Mouse (Mus musculus): Measurements from ENCODE around the gene Bmi1. TPM values are rescaled to one million over a fixed set of nuclear protein-coding genes. Genes with fewer than 3 reads are reported as not detected.

The Bmi1 gene
- polyA plus RNA-seq, 1 experiment from 2014 or later: 16.0 TPM

DNA sequence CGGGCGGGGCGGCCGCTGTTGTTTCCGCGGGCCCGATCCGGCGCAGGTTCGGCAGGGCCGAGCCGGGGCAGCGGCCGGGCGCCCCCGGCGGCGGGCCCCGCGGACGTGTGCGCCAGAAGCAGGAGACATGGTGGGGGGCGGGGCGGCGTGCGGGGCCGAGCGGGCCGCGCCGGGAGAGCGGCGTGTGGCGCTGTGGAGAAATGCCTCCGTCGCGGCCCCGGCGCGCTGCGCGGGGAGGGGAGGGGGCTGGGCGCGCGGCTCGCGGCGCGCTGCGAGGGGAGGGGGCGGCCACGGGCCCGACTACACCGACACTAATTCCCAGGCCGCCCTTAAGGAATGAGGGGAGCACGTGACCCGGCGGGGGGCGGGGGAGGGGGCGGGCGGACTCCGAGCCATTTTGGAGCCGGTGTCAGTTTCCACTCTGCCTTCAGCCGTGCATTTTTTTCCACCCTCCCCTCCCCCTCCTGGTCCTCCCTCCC is 322 bp upstream of the Bmi1 start:
- WGBS: 8% methylated on average over 33 of the region's 64 CpGs
- peak; percentile 95 for DNase-seq (ENCODE audit: low spot score)
- Histone ChIP-seq H3K4me1 (peaks cover 18% of the 10 kb centered on the region), H3K27ac (peak overlapping the region; percentile 96), H3K36me3 (no peaks in the 10 kb centered on the region), H3K9me3 (no peaks in the 10 kb centered on the region), H3K27me3 (ENCODE audit: insufficient read depth, poor library complexity, severe bottlenecking) (peaks cover 57% of the 10 kb centered on the region), H3K4me3 (peak overlapping the region; percentile 85)

DNA sequence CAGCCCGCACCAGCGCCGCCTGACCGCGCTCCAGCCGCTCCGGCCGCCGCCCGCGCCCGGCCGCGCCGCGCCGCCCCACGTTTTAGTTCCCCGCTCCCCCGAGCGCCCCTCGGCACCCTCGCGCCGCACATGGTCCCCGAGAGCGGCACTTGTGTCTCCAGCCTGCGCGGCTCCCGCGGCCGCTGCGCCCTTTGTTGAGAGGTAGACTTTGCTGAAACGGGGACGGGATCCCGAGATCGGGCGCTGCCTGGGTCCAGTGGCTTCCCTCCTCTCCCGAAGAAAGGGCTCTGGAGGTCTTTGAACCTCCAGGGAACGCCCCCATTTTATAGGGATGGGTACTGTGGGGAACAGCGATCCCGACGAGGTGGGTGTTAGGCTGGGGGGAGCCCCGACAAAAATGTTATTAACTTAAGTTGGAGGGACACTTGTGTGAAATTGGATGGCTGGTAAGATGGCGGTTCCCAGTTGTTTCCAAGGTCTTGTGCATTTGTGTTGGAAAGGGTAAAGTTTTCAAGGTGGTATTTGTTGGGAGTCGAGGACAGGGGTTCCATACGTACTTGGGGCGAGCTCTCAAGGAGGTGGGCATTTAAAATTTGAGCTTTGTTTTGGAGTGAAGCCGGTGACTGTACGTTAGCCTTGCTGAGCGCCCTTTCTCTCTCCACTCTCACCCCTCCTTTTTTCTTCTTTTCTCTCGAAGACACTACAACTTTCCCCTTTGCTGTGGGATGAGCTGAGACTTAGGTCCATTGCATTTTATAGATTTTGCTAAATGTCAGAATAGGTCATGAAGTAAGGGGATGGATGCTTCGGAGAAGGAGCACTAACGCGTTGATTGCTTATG is 1.0 kb downstream of the Bmi1 start:
- peaks cover 71% of the 10 kb centered on the region for H3K27me3 ChIP-seq (ENCODE audit: insufficient read depth, poor library complexity, severe bottlenecking)
- H3K9me3 ChIP-seq: no peaks in the 10 kb centered on the region
- peak overlapping the region; percentile 85 for H3K4me3 ChIP-seq
- H3K4me1 ChIP-seq: peaks cover 17% of the 10 kb centered on the region
- H3K36me3 ChIP-seq: peaks cover 5% of the 10 kb centered on the region; the same call in 1 of the 2 replicates
- WGBS: 7% methylated on average over 55 of the region's 55 CpGs
- peak overlapping the region; percentile 96 for H3K27ac ChIP-seq
- no peak for DNase-seq (ENCODE audit: low spot score)

DNA sequence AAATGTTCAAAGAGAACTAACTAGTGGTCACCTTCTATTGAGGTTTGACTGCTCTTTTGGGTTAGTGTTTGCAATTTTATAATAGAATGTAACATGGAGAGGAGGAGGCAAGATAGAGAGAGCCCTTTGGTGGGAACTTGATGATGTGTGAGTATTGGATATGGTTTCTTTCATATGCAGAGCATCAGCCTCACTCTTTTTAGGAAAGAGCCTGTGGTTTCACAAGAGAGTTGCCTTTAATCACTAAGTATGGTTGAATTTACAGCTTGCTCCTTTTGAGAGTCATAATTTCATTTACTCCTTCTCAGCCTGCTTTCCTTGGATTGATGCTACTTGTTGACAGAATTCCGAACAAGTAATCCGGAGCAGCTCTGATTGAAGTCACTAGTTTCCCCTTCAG is 2.9 kb downstream of the Bmi1 start:
- DNase-seq (ENCODE audit: low spot score): no peak
- H3K4me3 ChIP-seq: no peak overlapping the region
- peaks cover 12% of the 10 kb centered on the region for H3K4me1 ChIP-seq
- H3K36me3 ChIP-seq: peaks cover 22% of the 10 kb centered on the region
- no peaks in the 10 kb centered on the region for H3K9me3 ChIP-seq
- 16% methylated on average over 2 of the region's 2 CpGs for WGBS
- no peak overlapping the region for H3K27ac ChIP-seq
- H3K27me3 ChIP-seq (ENCODE audit: insufficient read depth, poor library complexity, severe bottlenecking): peaks cover 78% of the 10 kb centered on the region

DNA sequence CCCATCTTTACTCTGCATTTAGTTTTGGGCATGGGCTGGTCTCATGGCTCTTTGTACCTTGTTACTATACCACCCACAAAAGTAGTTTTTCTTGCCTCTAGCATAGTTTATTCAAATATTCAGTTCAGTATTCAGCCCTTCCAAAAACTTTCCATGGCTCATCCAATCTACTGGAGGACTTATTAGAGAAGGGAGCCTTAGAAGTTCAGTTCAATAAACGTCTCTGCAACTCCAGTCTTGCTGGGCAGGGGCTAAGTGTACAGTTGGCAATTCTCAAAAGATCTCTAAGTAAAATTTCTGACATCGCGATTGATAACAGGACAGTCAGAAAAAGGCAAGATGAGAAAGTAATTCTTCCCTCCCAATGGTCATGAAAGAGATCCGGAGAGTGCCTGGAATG is 3.7 kb downstream of the Bmi1 start:
- H3K36me3 ChIP-seq: peaks cover 22% of the 10 kb centered on the region
- peaks cover 12% of the 10 kb centered on the region for H3K4me1 ChIP-seq
- peaks cover 75% of the 10 kb centered on the region for H3K27me3 ChIP-seq (ENCODE audit: insufficient read depth, poor library complexity, severe bottlenecking)
- peak overlapping the region; percentile 61 for H3K4me3 ChIP-seq
- DNase-seq (ENCODE audit: low spot score): no peak
- H3K27ac ChIP-seq: peak overlapping the region; percentile 13; the same call in 1 of the 2 replicates
- H3K9me3 ChIP-seq: no peaks in the 10 kb centered on the region
- 1% methylated on average over 4 of the region's 4 CpGs for WGBS

DNA sequence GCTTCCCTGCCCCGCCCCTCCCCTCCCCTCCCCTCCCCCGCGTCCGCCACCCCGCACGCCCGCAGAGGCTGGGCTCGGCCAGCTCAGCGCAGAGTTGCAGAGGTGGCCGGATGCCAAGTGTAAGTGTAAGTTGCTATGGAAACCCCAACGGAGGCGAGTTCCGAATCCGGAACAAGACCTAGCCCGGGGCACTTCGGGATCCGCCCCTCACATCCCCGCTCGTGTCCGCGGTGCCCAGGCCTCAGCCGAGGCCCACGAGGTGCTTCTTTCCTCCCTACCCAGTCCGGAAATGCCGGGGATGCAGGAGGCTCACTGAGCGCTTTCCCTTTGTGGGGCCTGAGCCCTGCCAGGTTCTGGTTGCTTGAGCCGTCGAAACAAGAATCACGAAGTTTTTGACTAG is 4.1 kb downstream of the Bmi1 start:
- Histone ChIP-seq H3K9me3 (no peaks in the 10 kb centered on the region), H3K27me3 (ENCODE audit: insufficient read depth, poor library complexity, severe bottlenecking) (peaks cover 75% of the 10 kb centered on the region), H3K36me3 (peaks cover 22% of the 10 kb centered on the region), H3K4me1 (peaks cover 12% of the 10 kb centered on the region), H3K4me3 (peak overlapping the region; percentile 61), H3K27ac (peak overlapping the region; percentile 13; the same call in 1 of the 2 replicates)
- no peak for DNase-seq (ENCODE audit: low spot score)
- under 1% methylated on average over 24 of the region's 29 CpGs for WGBS

DNA sequence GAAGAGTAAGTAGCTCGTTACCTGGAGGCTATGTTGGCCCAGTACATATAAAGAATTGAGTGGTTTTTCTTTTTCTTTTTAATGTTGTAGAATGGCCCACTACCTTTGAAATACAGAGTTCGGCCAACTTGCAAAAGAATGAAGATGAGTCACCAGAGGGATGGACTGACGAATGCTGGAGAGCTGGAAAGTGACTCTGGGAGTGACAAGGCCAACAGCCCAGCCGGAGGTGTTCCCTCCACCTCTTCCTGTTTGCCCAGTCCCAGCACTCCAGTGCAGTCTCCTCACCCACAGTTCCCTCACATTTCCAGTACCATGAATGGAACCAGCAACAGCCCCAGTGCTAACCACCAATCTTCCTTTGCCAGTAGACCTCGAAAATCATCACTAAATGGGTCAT is 7.2 kb downstream of the Bmi1 start:
- WGBS: 61% methylated on average over 5 of the region's 5 CpGs
- Histone ChIP-seq H3K9me3 (no peaks in the 10 kb centered on the region), H3K27ac (no peak overlapping the region), H3K4me3 (no peak overlapping the region), H3K36me3 (peaks cover 22% of the 10 kb centered on the region), H3K27me3 (ENCODE audit: insufficient read depth, poor library complexity, severe bottlenecking) (peaks cover 95% of the 10 kb centered on the region), H3K4me1 (peaks cover 18% of the 10 kb centered on the region)
- DNase-seq (ENCODE audit: low spot score): no peak

DNA sequence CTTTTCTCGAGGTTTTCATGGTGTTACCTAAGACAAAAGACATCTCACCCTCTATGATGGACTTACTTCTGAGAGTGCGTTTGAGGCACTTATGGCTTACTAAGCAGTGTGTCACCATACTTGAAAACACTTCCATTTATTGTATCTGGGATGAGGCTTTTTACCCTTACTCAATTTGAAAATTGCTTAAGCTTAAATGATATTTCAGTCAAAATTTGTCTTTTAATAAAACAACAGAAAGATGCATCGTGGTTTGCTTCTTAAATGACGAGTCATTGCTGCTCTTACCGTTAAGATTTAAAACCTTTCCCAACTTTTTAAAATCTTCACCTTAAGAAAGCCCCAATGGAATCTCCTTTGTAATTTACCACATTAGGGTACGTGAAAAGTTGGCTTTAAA is 9.6 kb downstream of the Bmi1 start:
- Histone ChIP-seq H3K27me3 (ENCODE audit: insufficient read depth, poor library complexity, severe bottlenecking) (peaks cover 95% of the 10 kb centered on the region), H3K9me3 (no peaks in the 10 kb centered on the region), H3K36me3 (peaks cover 22% of the 10 kb centered on the region), H3K4me1 (peaks cover 21% of the 10 kb centered on the region), H3K27ac (no peak overlapping the region), H3K4me3 (no peak overlapping the region)
- 18% methylated on average over 6 of the region's 6 CpGs for WGBS
- DNase-seq (ENCODE audit: low spot score): no peak

DNA sequence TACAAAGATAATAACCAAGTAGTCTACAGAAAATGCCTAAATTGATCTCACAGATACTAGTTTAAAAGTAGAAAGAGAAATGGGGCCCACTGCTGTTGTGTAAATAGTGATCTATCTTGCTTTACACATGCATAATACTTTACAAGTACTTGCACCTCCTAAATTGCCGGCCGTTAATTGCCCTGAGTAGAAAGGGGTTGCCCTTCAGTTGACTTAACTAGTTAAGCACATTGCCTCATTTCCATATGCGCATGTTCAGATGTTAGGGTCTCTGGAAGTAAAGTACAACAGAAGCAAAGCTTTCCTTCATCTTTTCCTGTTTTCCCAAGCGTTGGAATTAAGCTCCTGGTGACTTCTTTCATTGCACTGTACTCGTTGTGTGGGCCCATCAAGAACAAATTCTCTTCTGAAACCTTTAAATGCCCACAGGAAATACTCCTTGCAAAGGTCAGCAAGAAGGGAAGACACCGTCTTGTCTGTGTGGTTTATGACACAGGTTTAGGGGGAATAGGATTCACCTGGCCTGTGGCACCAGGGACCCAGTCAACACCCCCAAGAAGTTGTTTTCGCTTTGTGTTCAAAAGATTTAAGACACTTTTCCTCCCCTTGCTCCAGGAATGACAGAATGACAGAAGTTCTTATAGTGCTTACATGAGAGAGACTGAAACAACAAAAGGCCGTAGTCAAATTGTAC is 10.2 kb downstream of the Bmi1 start:
- Histone ChIP-seq H3K4me1 (peaks cover 20% of the 10 kb centered on the region), H3K27me3 (ENCODE audit: insufficient read depth, poor library complexity, severe bottlenecking) (peaks cover 91% of the 10 kb centered on the region), H3K36me3 (peaks cover 22% of the 10 kb centered on the region), H3K27ac (no peak overlapping the region), H3K4me3 (no peak overlapping the region), H3K9me3 (no peaks in the 10 kb centered on the region)
- peak; percentile 54 for DNase-seq (ENCODE audit: low spot score)
- WGBS: 10% methylated on average over 8 of the region's 8 CpGs

DNA sequence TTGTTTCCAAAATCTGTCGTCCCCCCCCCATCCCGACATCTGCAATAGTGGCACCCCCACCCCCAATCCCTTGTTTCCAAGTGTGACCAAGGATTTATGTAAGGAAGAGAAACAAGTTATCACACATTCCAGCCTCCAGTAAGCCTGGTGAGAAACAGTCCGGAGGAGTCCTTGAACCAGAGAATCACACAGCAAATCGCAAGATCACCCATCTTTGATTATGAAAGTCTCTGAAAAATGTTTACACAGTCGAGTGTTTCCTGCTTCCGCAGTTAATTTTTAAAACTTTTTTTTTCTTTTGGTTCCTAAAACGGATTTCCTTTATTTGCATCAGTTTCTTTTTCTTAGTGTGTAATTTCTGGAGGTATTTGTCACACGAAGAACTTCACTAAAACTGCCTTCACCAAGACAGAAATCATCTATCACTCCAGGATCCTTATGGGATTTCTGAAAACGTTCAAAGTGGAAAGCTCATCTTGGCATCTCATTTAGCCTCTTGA is 10.9 kb downstream of the Bmi1 start:
- H3K4me3 ChIP-seq: no peak overlapping the region
- no peak overlapping the region for H3K27ac ChIP-seq
- WGBS: 6% methylated on average over 9 of the region's 9 CpGs
- H3K4me1 ChIP-seq: peaks cover 20% of the 10 kb centered on the region
- H3K27me3 ChIP-seq (ENCODE audit: insufficient read depth, poor library complexity, severe bottlenecking): peaks cover 91% of the 10 kb centered on the region
- DNase-seq (ENCODE audit: low spot score): peak; percentile 61
- peaks cover 17% of the 10 kb centered on the region for H3K36me3 ChIP-seq
- H3K9me3 ChIP-seq: no peaks in the 10 kb centered on the region

DNA sequence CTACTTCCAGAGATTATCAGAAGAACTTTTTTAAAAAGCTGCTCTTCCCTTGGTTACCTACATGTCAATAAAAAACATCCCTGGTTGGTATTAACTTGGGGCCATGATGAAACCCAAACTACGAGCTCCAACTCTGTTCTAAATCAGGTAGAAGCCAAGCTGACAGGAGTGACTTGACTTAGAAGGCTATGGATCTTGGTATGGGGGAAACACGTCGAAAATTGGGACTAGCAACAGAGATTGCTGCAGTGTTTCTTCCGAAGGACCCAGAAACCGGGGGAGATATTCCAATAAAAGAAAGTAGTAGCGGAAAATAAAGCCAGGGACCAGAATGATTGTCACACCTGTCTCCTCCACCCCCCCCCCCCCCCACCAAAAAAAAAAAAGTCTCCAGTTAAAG is 11.5 kb downstream of the Bmi1 start:
- WGBS: 4% methylated on average over 6 of the region's 6 CpGs
- DNase-seq (ENCODE audit: low spot score): no peak
- H3K27ac ChIP-seq: no peak overlapping the region
- peaks cover 12% of the 10 kb centered on the region for H3K36me3 ChIP-seq
- H3K4me1 ChIP-seq: peaks cover 20% of the 10 kb centered on the region
- H3K27me3 ChIP-seq (ENCODE audit: insufficient read depth, poor library complexity, severe bottlenecking): peaks cover 91% of the 10 kb centered on the region
- peak overlapping the region; percentile 62 for H3K4me3 ChIP-seq
- H3K9me3 ChIP-seq: no peaks in the 10 kb centered on the region

DNA sequence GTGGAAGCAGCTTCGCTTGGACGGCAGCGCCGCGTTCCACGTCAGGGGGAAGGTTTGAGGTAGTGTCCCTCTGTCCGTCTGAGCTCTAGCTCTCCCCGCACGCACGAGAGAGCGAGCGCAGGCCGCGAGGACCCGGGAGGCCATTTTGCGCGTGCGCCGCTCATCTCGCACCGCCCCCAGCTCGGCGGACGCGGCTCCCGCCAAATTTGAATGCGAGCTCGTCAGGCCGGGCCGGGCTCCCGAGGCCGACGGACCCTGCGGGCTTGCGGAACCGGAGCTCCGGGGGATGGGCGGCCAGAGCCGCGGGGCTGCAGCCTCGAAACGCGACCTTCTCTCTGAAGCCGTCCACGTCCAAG is 11.9 kb downstream of the Bmi1 start:
- peaks cover 87% of the 10 kb centered on the region for H3K27me3 ChIP-seq (ENCODE audit: insufficient read depth, poor library complexity, severe bottlenecking)
- peaks cover 20% of the 10 kb centered on the region for H3K4me1 ChIP-seq
- WGBS: under 1% methylated on average over 45 of the region's 45 CpGs
- DNase-seq (ENCODE audit: low spot score): peak; percentile 75
- H3K4me3 ChIP-seq: peak overlapping the region; percentile 62
- no peaks in the 10 kb centered on the region for H3K9me3 ChIP-seq
- 0 out of 2 replicates have a peak overlapping the region, but pooled peaks have one; percentile 4 for H3K27ac ChIP-seq
- peaks cover 9% of the 10 kb centered on the region for H3K36me3 ChIP-seq

DNA sequence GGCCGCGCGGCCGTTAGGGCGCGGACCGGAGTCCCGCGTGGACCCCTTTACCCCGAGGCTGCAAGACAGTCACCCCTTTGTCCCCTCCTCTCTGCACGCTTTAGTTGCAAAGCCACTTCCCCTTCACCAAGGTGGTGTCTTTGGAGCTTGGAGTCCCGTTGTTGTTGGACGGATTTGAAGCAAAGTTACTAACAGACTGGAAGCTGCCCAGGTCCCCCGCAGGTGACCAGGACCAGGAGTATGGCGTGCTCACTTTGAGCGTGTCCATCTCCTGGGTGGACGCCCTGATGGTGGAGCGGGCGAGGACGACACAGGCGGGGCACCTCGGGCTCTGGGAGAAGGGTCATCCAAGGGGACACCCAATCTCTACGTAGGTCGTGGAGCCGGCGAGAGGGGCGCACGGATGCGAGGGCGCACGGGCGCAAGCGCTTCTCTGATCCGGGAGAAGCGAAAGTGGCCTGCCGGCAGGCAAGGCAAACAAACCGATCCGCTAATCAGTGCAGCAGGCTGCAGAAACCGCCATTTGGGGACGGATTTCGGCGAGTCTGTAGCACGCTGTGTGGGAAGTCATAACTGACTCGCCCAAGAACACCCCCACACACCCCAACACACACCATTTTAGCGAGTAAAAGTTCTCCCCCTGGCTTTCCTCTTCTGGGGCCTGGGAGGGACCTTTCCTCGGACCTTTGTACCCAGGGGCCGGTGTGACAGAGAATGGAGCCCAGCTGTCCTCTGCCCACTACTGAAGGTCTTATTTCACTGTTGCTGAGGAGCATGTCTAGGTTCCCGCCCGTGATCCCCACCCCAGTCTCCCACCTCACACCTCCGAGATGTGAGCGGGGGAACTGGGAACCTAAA is 12.5 kb downstream of the Bmi1 start:
- 0 out of 2 replicates have a peak overlapping the region, but pooled peaks have one; percentile 4 for H3K27ac ChIP-seq
- peak overlapping the region; percentile 62 for H3K4me3 ChIP-seq
- no peaks in the 10 kb centered on the region for H3K9me3 ChIP-seq
- WGBS: under 1% methylated on average over 51 of the region's 51 CpGs
- H3K4me1 ChIP-seq: peaks cover 24% of the 10 kb centered on the region
- peaks cover 3% of the 10 kb centered on the region for H3K36me3 ChIP-seq
- H3K27me3 ChIP-seq (ENCODE audit: insufficient read depth, poor library complexity, severe bottlenecking): peaks cover 81% of the 10 kb centered on the region
- peak; percentile 76 for DNase-seq (ENCODE audit: low spot score)

All from heart, embryonic 10.5 days (tissue).